Comparison of ENCODE assay signal across 10 mouse cellular contexts in genomic region chr11:42000190-42001098, GRCm38 (mm10). TPM values are rescaled to one million over a fixed set of nuclear protein-coding genes. Genes with fewer than 3 reads are reported as not detected.
DNase-seq lines count a peak whose midpoint lies in the region; ATAC-seq lines count a peak whose summit lies in the region.
"Had no signal": no experiment of that assay in that cellular context is flagged by ENCODE, and none has a peak within 500 bp of the region (broad histone marks: within the 10 kb centered on the region; RNA-seq: fewer than 3 reads in every experiment).

Gene Gabrg2 (minus strand): TSS chr11:42000857.

- H3K36me3 ChIP-seq in kidney, embryonic 15.5 days: no peaks in the 10 kb centered on the region
- H3K36me3 ChIP-seq in hindbrain, embryonic 13.5 days: no peaks in the 10 kb centered on the region
- H3K36me3 ChIP-seq in midbrain, embryonic 11.5 days (ENCODE audit: control insufficient read depth, insufficient read depth, low read length): no peaks in the 10 kb centered on the region

- H3K27me3 ChIP-seq in kidney, embryonic 15.5 days: no peaks in the 10 kb centered on the region
- no peaks in the 10 kb centered on the region for H3K27me3 ChIP-seq in hindbrain, embryonic 13.5 days
- no peaks in the 10 kb centered on the region for H3K27me3 ChIP-seq in midbrain, embryonic 11.5 days (ENCODE audit: control insufficient read depth, insufficient read depth, low read length)

- 9% methylated on average over 20 of the region's 20 CpGs for WGBS in kidney, embryonic 15.5 days
- 4% methylated on average over 20 of the region's 20 CpGs for WGBS in hindbrain, embryonic 13.5 days
- WGBS in midbrain, embryonic 11.5 days: 5% methylated on average over 20 of the region's 20 CpGs

- H3K9me3 ChIP-seq in kidney, embryonic 15.5 days (replicated peaks): no peaks in the 10 kb centered on the region
- no peaks in the 10 kb centered on the region for H3K9me3 ChIP-seq in hindbrain, embryonic 13.5 days
- H3K9me3 ChIP-seq in midbrain, embryonic 11.5 days (ENCODE audit: control insufficient read depth, low read length): no peaks in the 10 kb centered on the region

- H3K9ac ChIP-seq in kidney, embryonic 15.5 days: no peak within 1 kb of the TSS
- peak within 1 kb of the TSS; percentile 82 for H3K9ac ChIP-seq in hindbrain, embryonic 13.5 days
- H3K9ac ChIP-seq in midbrain, embryonic 11.5 days (ENCODE audit: low read length): peak within 1 kb of the TSS; percentile 62

- H3K4me3 ChIP-seq in kidney, embryonic 15.5 days (replicated peaks): no peak within 1 kb of the TSS
- H3K4me3 ChIP-seq in hindbrain, embryonic 13.5 days: peak within 1 kb of the TSS; percentile 53
- peak within 1 kb of the TSS; percentile 34 for H3K4me3 ChIP-seq in midbrain, embryonic 11.5 days (ENCODE audit: low read depth, low read length)

- peak within 1 kb of the TSS; percentile 25 for H3K4me2 ChIP-seq in kidney, embryonic 15.5 days
- H3K4me2 ChIP-seq in hindbrain, embryonic 13.5 days: peak within 1 kb of the TSS; percentile 53
- peak within 1 kb of the TSS; percentile 61 for H3K4me2 ChIP-seq in midbrain, embryonic 11.5 days

- no peak for DNase-seq in kidney, adult 9 months
- DNase-seq in midbrain, embryonic 11.5 days (ENCODE audit: low spot score, missing footprints): peak; percentile 89
- peak; percentile 53 for DNase-seq in telencephalon, adult 2 months (ENCODE audit: low read depth, low spot score)
- DNase-seq in thymus, postnatal 14 days: no peak
- no peak for DNase-seq in heart, postnatal 25 days (ENCODE audit: low spot score)

- H3K4me1 ChIP-seq in kidney, embryonic 15.5 days: 0 out of 2 replicates have a peak, but pooled peaks cover 4% of the 10 kb centered on the region
- H3K4me1 ChIP-seq in hindbrain, embryonic 13.5 days (replicated peaks): peaks cover 16% of the 10 kb centered on the region
- H3K4me1 ChIP-seq in midbrain, embryonic 11.5 days (ENCODE audit: control insufficient read depth, insufficient read depth, low read length): no peaks in the 10 kb centered on the region

- no peak within 1 kb of the TSS for H3K27ac ChIP-seq in kidney, embryonic 15.5 days
- H3K27ac ChIP-seq in hindbrain, embryonic 13.5 days: peak within 1 kb of the TSS; percentile 97
- peak within 1 kb of the TSS; percentile 75 for H3K27ac ChIP-seq in midbrain, embryonic 11.5 days (ENCODE audit: low read depth, low read length)

- ATAC-seq in kidney, embryonic 15.5 days (replicated peaks; ENCODE audit: low FRiP score): no peak
- ATAC-seq in hindbrain, embryonic 13.5 days (ENCODE audit: low FRiP score): peak; percentile 87
- ATAC-seq in midbrain, embryonic 11.5 days (ENCODE audit: low FRiP score): peak; percentile 88
- ATAC-seq in megakaryocyte progenitor cell, adult 5-6 weeks (replicated peaks; ENCODE audit: poor library complexity): no peak

- intact Hi-C loops in heart, postnatal 25 days (cut with DNase I): no loop called here

RNA-seq across cellular contexts. Expression of gene Gabrg2, which starts in this region (rescaled TPM):
- 0.23 and 0.43 TPM in 2 replicates for polyA plus RNA-seq in kidney, embryonic 15.5 days (2015; fragmentation: Nextera tagmentation; extraction: Ambion mirVana)
- 82.3 and 88.1 TPM in 2 replicates for polyA plus RNA-seq in hindbrain, embryonic 13.5 days (2015; fragmentation: Nextera tagmentation; extraction: Ambion mirVana)
- 25.6 and 31.1 TPM in 2 replicates for polyA plus RNA-seq in midbrain, embryonic 11.5 days (2014; fragmentation: Nextera tagmentation; extraction: Ambion mirVana)
- total RNA-seq in heart, postnatal 25 days (2021): not detected
- not detected in 2 replicates for total RNA-seq in megakaryocyte progenitor cell, adult 5-6 weeks (2015)
- total RNA-seq in megakaryocyte progenitor cell, adult 5-6 weeks (2017): not detected in 2 replicates
- total RNA-seq: liver, adult 2 months had no signal
- polyA plus RNA-seq: gonadal fat pad, adult 2 months; liver, adult 2 months had no signal

Comparison
In these comparisons a context has a peak if more than half of its experiments do, and no peak if none do; other contexts are left out.
1. RNA of gene Gabrg2 (polyA plus RNA-seq): 82.3 to 88.1 TPM in hindbrain, embryonic 13.5 days and 25.6 to 31.1 TPM in midbrain, embryonic 11.5 days; 0.23 to 0.43 TPM in kidney, embryonic 15.5 days; every median in the first group is over 10 times any median in the second.
2. ATAC-seq: peak in hindbrain, embryonic 13.5 days (single experiment) and midbrain, embryonic 11.5 days (single experiment); none in kidney, embryonic 15.5 days (single experiment) and megakaryocyte progenitor cell, adult 5-6 weeks (single experiment).
3. DNase-seq: peak in midbrain, embryonic 11.5 days (single experiment) and telencephalon, adult 2 months (single experiment); none in kidney, adult 9 months (single experiment), thymus, postnatal 14 days (single experiment) and heart, postnatal 25 days (single experiment).
4. Peak in every context shown above with its lines, with median percentiles within 50 percentile points of each other: H3K4me2 ChIP-seq.